In the genomic region with DNA sequence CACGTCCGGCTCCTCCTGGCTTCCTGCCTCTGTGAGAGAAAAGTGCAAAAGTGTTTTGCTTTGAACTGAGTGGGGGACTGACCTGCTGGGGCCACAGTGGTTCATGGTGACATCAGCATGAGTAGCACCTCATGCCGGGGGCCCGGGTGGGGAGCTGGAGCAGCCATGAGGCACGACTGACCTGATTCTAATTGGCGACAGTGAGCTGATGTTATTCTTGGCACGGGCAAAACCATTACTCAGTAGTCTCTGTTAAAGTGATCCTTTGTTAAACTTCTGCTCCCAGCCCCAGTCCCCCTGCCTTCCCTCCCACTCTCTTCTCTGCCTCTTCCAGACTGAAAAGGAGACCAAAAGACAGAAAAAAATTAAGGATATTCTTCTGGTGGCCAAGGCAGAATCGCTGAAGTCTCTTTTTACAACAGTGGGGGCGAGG, we compare ENCODE assay signal across 9 mouse cellular contexts.
DNase-seq lines count a peak whose midpoint lies in the region; ATAC-seq lines count a peak whose summit lies in the region.
"Had no signal": no experiment of that assay in that cellular context is flagged by ENCODE, and none has a peak within 500 bp of the region (broad histone marks: within the 10 kb centered on the region; RNA-seq: fewer than 3 reads in every experiment).

No protein-coding gene starts in this region.

- 60% methylated on average over 9 of the region's 9 CpGs for WGBS in forebrain, embryonic 10.5 days
- 12% methylated on average over 9 of the region's 9 CpGs for WGBS in heart, embryonic 14.5 days
- 39% methylated on average over 9 of the region's 9 CpGs for WGBS in neural tube, embryonic 11.5 days

- no peaks in the 10 kb centered on the region for H3K9me3 ChIP-seq in forebrain, embryonic 10.5 days
- H3K9me3 ChIP-seq in heart, embryonic 14.5 days (ENCODE audit: control insufficient read depth, low read length), result no peaks in the 10 kb centered on the region
- no peaks in the 10 kb centered on the region for H3K9me3 ChIP-seq in neural tube, embryonic 11.5 days (ENCODE audit: control insufficient read depth, low read length)

- H3K4me1 ChIP-seq in forebrain, embryonic 10.5 days, result peaks cover 12% of the 10 kb centered on the region
- H3K4me1 ChIP-seq in heart, embryonic 14.5 days (ENCODE audit: control insufficient read depth in 2 of 2, insufficient read depth in 2 of 2, low read length in 2 of 2), result peaks cover 14 to 25% of the 10 kb centered on the region in 2 experiments
- no peaks in the 10 kb centered on the region for H3K4me1 ChIP-seq in neural tube, embryonic 11.5 days (ENCODE audit: control insufficient read depth, insufficient read depth, low read length)

- H3K4me2 ChIP-seq in heart, embryonic 14.5 days (ENCODE audit: low read length), result peak overlapping the region; percentile 43
- no peak overlapping the region for H3K4me2 ChIP-seq in neural tube, embryonic 11.5 days (ENCODE audit: low read depth)

- H3K27ac ChIP-seq in forebrain, embryonic 10.5 days, result peak overlapping the region; percentile 40; the same call in 1 of the 2 replicates
- H3K27ac ChIP-seq in heart, embryonic 14.5 days (replicated peaks in 1 of 2; ENCODE audit: control insufficient read depth in 1 of 2, insufficient read depth in 1 of 2, low read depth in 2 of 2, low read length in 2 of 2), result peak overlapping the region; percentile 88 to 95
- H3K27ac ChIP-seq in neural tube, embryonic 11.5 days (ENCODE audit: low read depth, low read length), result peak overlapping the region; percentile 50; the same call in 1 of the 2 replicates
- H3K27ac ChIP-seq: liver, embryonic 14.5 days had no signal

- peak; percentile 79 for ATAC-seq in heart, embryonic 14.5 days (ENCODE audit: insufficient number of reproducible peaks, insufficient read depth, low FRiP score, low read depth)
- ATAC-seq in neural tube, embryonic 11.5 days (ENCODE audit: insufficient read depth, low FRiP score, low TSS enrichment), result no peak

- no peak overlapping the region for H3K4me3 ChIP-seq in forebrain, embryonic 10.5 days
- no peak overlapping the region for H3K4me3 ChIP-seq in heart, embryonic 14.5 days (ENCODE audit: control insufficient read depth in 1 of 2, insufficient read depth in 1 of 2, low read depth in 1 of 2, low read length in 2 of 2)
- H3K4me3 ChIP-seq in neural tube, embryonic 11.5 days (ENCODE audit: low read depth, low read length), result no peak overlapping the region

- DNase-seq in 3134 (ENCODE audit: extremely low read depth, insufficient read length, low spot score) (peak; percentile 87), adipocyte (ENCODE audit: low spot score) (peak; percentile 69)
- no peak for DNase-seq in forebrain, embryonic 10.5 days (ENCODE audit: extremely low spot score, low spot score)
- peak; percentile 15 to 18 for DNase-seq in kidney, postnatal 36 days
- peak; percentile 50 for DNase-seq in neural tube, embryonic 11.5 days (ENCODE audit: low spot score)
- DNase-seq in c-Kit-positive CD71-positive TER-119-positive erythroid progenitor cells, embryonic 14.5 days (ENCODE audit: low spot score), result no peak
- DNase-seq in thymus, postnatal 25 days, result no peak

- H3K9ac ChIP-seq in heart, embryonic 14.5 days (ENCODE audit: low read length), result peak overlapping the region; percentile 47; the same call in 1 of the 2 replicates
- H3K9ac ChIP-seq in neural tube, embryonic 11.5 days (ENCODE audit: low read length), result no peak overlapping the region
- H3K9ac ChIP-seq: liver, embryonic 14.5 days had no signal

- no peaks in the 10 kb centered on the region for H3K27me3 ChIP-seq in forebrain, embryonic 10.5 days (ENCODE audit: poor library complexity, severe bottlenecking)
- no peaks in the 10 kb centered on the region for H3K27me3 ChIP-seq in heart, embryonic 14.5 days (ENCODE audit: control insufficient read depth, insufficient read depth, low read length)
- H3K27me3 ChIP-seq in neural tube, embryonic 11.5 days (ENCODE audit: control insufficient read depth, insufficient read depth, low read length), result no peaks in the 10 kb centered on the region

- peaks cover 12% of the 10 kb centered on the region for H3K36me3 ChIP-seq in forebrain, embryonic 10.5 days (replicated peaks)
- H3K36me3 ChIP-seq in heart, embryonic 14.5 days (ENCODE audit: control insufficient read depth, insufficient read depth, low read length), result 0 out of 2 replicates have a peak, but pooled peaks cover 5% of the 10 kb centered on the region
- H3K36me3 ChIP-seq in neural tube, embryonic 11.5 days (ENCODE audit: control insufficient read depth, insufficient read depth, low read length), result no peaks in the 10 kb centered on the region

Comparison
In these comparisons a context has a peak if more than half of its experiments do, and no peak if none do; other contexts are left out.
1. DNase-seq: peak in 3134 (single experiment), adipocyte (single experiment), kidney, postnatal 36 days (2 of 2) and neural tube, embryonic 11.5 days (single experiment); none in forebrain, embryonic 10.5 days (single experiment), c-Kit-positive CD71-positive TER-119-positive erythroid progenitor cells, embryonic 14.5 days (single experiment) and thymus, postnatal 25 days (single experiment).
2. H3K27ac ChIP-seq: peak in every context shown above with its lines; median percentile 92 in heart, embryonic 14.5 days; 50 in neural tube, embryonic 11.5 days; 40 in forebrain, embryonic 10.5 days.